Mouse (Mus musculus): ENCODE measurements around the gene Ier3.

The Ier3 gene

DNA sequence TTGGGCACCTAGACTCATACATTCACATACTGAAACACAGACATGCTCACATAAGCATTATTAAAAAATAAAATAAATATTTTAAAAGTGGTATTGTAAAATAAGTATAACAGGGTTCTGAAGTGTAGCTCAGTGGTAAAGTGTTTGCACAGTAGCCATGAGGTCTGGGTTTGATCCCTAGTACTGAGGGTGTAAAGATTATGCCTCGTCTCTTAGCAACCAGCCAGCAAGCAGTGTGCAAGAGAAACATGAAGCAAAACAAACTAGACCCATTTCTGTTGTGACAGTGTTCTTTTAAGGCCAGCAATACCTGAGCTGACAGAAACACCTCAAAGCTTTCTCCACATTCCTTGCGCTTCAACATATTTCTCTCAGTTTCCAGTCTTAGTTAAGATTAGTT is 20.6 kb upstream of the Ier3 start:
- POLR2A ChIA-PET, result interaction anchor here in 3 of 4 experiments (1.2 to 2.8 kb wide), 12 partner anchors 12 to 87 kb away, joined by 3 to 18 read pairs (median 4); partner anchors contain the start of genes Ier3 (in 2 of the 3) and Flot1 (in 1 of the 3)
- CTCF ChIA-PET, result interaction anchor here in 1 of 4 experiments (1.0 to 2.1 kb wide), 3 partner anchors 17 to 63 kb away, joined by 3 to 8 read pairs (median 4); no protein-coding TSS in a partner anchor

DNA sequence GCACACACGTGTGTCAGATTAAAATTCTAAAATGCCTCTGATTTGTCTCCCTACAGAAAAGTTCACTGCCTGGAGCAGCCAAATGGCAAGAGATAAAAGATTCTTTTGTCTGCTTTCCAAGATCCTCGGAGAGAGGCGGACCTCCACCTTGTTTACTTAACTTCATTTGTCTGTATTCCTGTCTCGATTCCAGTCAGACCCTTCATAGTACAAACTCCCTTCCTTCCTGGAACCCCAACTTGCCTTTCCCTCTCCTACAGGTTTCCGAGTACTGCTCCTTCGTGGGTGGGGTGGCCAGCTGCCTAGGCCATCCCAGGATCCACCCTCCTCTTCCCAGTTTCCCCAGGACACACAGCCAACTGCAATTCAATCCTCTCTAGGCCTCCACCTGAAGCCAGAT is 18.5 kb upstream of the Ier3 start:
- POLR2A ChIA-PET, result interaction anchor here in 3 of 4 experiments (1.1 to 4.7 kb wide), 7 partner anchors 10 to 116 kb away, joined by 3 to 28 read pairs (median 7); partner anchors contain the start of gene Ier3 (in 2 of the 3)
- CTCF ChIA-PET, result interaction anchor here in 3 of 4 experiments (1.1 to 1.5 kb wide), 3 partner anchors 21 to 39 kb away, joined by 3 to 4 read pairs (median 3); no protein-coding TSS in a partner anchor

GRCm38 (mm10) chr17:35803858-35804399 is 17.6 kb upstream of the Ier3 start:
- POLR2A ChIA-PET, result interaction anchor here in 3 of 4 experiments (0.6 to 12.6 kb wide), 20 partner anchors 8 to 339 kb away, joined by 3 to 148 read pairs (median 4); partner anchors contain the start of genes Ier3 (in 3 of the 3), Flot1 (in 2 of the 3) and Mdc1 (in 2 of the 3)
- CTCF ChIA-PET, result interaction anchor here (0.6 to 2.1 kb wide), 7 partner anchors 10 to 361 kb away, joined by 3 to 7 read pairs (median 3); no protein-coding TSS in a partner anchor

DNA sequence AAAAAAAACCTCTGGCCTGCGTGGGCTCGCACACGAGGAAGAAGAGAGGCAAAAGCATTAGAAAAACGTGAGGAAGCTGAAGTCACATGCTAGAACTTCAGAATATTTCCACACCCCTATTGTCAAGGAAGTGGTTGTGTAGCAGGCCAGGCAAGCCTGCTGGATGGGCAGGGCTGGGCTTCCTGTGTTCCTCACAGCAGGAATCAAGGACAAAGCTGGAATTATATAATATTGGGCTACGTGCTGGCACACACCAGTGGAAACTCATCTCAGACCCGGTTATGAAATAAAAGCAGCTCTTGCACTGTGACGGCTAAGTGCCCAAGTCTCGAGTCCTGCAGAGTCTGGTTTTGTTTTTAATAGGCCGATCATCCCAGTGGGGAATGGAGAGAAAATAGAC is 13.4 kb upstream of the Ier3 start:
- POLR2A ChIA-PET, result interaction anchor here in 3 of 4 experiments (0.6 to 12.6 kb wide), 14 partner anchors 8 to 325 kb away, joined by 3 to 148 read pairs (median 4); partner anchors contain the start of genes Ier3 (in 3 of the 3), Flot1 (in 2 of the 3), Mdc1 (in 1 of the 3) and Tubb5 (in 1 of the 3)

DNA sequence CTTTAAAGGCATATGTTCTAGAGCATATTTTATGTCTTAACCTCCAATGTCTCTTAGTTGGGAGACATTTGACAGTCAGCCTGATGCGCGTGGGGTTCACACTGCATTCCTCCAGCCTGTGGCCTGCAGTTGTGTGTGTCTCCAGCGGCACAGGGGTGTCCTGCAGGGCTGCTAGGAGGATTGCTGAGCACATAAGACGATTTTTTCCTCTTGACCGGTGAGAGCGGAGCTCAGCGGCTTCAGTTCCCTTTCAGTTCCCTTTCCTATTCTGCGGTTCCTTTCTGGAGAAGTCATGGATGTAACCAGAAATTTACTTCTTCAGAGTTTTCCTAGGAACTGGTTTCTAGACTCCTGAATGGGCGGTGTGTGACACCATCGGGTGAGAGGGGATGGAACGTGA is 12.1 kb upstream of the Ier3 start:
- POLR2A ChIA-PET, result interaction anchor here in 3 of 4 experiments (0.8 to 12.6 kb wide), 11 partner anchors 13 to 122 kb away, joined by 3 to 148 read pairs (median 3); partner anchors contain the start of genes Flot1 (in 2 of the 3) and Ier3 (in 2 of the 3)
- CTCF ChIA-PET, result interaction anchor here in 2 of 4 experiments (0.6 to 2.3 kb wide), 6 partner anchors 10 to 251 kb away, joined by 3 to 11 read pairs (median 3); no protein-coding TSS in a partner anchor

More for the DNA sequence above, 13.4 kb upstream of the Ier3 start:
- CTCF ChIA-PET, result interaction anchor here (1.1 to 2.3 kb wide), 6 partner anchors 22 to 71 kb away, joined by 3 to 11 read pairs (median 4); no protein-coding TSS in a partner anchor

GRCm38 (mm10) chr17:35810900-35811648 is 10.4 kb upstream of the Ier3 start:
- POLR2A ChIA-PET, result interaction anchor here in 3 of 4 experiments (0.6 to 12.6 kb wide), 11 partner anchors 7 to 129 kb away, joined by 3 to 148 read pairs (median 4); partner anchors contain the start of genes Flot1 (in 3 of the 3), Ier3 (in 3 of the 3), Nrm (in 1 of the 3) and Tubb5 (in 1 of the 3)

DNA sequence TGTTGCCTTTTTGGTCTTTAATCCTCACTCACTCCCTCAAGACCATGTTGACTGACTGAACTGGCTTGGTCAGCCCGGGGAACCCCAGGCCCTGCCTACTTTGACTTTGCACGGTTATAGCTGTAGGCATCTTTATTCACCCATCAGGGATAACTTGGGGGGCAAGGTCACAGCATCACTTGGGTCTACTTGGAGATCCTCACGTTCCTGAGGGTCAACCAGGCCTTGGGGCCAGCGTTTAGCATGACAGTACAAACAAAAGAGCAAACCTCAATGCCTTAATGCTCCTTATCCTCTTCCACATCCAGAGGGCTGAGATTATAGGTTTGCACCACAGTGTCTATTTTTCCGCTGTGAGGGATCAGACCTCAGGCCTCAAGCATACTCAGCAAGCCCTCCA is 9.2 kb upstream of the Ier3 start:
- CTCF ChIA-PET, result interaction anchor here (0.5 to 2.9 kb wide), 10 partner anchors 17 to 185 kb away, joined by 3 to 12 read pairs (median 4); partner anchors contain the start of gene Atat1 (in 1 of the 4)
- POLR2A ChIA-PET, result interaction anchor here (0.7 to 12.6 kb wide), 21 partner anchors 8 to 315 kb away, joined by 3 to 148 read pairs (median 6); partner anchors contain the start of genes Ier3 (in 4 of the 4), Flot1 (in 3 of the 4), Mdc1 (in 2 of the 4) and Mrps18b (in 1 of the 4)

More at GRCm38 (mm10) chr17:35810900-35811648, 10.4 kb upstream of the Ier3 start:
- CTCF ChIA-PET, result interaction anchor here in 2 of 4 experiments (1.2 to 2.1 kb wide), 3 partner anchors 63 to 75 kb away, joined by 3 to 5 read pairs (median 3); no protein-coding TSS in a partner anchor

- POLR2A ChIA-PET, result interaction anchor here (0.6 to 12.6 kb wide), 32 partner anchors 9 to 299 kb away, joined by 3 to 148 read pairs (median 4); partner anchors contain the start of genes Ier3 (in 4 of the 4), Flot1 (in 3 of the 4), Mdc1 (in 2 of the 4) and Ddr1 (in 1 of the 4)
- CTCF ChIA-PET, result interaction anchor here (0.5 to 2.9 kb wide), 9 partner anchors 17 to 184 kb away, joined by 3 to 12 read pairs (median 3); no protein-coding TSS in a partner anchor
These were observed 8.7 kb upstream of the Ier3 start for GRCm38 (mm10) chr17:35812736-35813135.

- POLR2A ChIA-PET, result interaction anchor here (0.6 to 12.6 kb wide), 33 partner anchors 8 to 299 kb away, joined by 3 to 148 read pairs (median 4); partner anchors contain the start of genes Ier3 (in 4 of the 4), Flot1 (in 3 of the 4), Mdc1 (in 2 of the 4) and Mrps18b (in 2 of the 4)
- CTCF ChIA-PET, result interaction anchor here (0.5 to 2.9 kb wide), 11 partner anchors 9 to 143 kb away, joined by 3 to 12 read pairs (median 3); no protein-coding TSS in a partner anchor
These were observed 8.2 kb upstream of the Ier3 start for GRCm38 (mm10) chr17:35813245-35813647.

DNA sequence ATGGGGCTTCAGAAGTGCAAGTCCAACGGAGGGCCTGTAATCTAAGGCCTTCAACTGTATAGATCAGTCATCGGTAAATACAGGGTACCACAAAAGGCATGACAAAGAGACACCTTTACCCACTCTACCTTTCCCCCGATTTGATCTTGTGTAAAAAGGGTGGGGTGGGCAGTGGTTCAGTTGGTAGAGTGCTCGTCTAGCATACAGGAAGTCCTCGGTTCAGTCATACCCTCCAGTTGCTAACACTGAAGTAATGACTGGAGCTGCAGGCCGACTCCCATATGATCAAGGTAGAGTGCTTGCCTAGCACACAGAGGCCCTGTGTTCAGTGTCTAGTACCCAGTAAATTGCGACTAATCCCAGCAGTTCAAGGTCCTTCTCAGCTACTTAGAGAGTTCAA is 7.8 kb upstream of the Ier3 start:
- ChIA-PET CTCF (interaction anchor here (0.5 to 2.9 kb wide), 9 partner anchors 10 to 229 kb away, joined by 3 to 12 read pairs (median 5); no protein-coding TSS in a partner anchor), POLR2A (interaction anchor here (0.7 to 12.6 kb wide), 28 partner anchors 8 to 299 kb away, joined by 3 to 148 read pairs (median 5); partner anchors contain the start of genes Ier3 (in 4 of the 4), Flot1 (in 3 of the 4), Mrps18b (in 2 of the 4) and Ddr1 (in 1 of the 4))

DNA sequence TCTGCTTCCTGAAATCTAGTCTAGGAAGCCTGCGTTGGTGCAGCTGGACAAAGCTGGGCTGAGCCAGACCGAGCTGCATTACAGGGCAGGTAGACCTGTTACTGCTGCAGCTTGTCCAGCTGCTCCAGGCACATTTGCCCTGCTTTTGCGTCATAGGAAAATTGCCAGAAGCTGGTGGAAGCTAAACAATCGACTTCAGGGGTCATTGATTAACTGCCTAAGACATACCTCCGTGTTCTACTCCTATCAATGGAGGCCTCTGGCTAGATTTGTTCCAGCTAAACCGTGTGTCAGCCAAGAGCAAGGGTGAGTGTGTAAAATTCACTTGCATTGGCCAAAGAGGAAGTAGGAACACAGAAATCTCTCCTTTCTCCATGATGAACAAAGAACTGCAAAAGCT is 6.8 kb upstream of the Ier3 start:
- POLR2A ChIA-PET, result interaction anchor here (0.6 to 12.6 kb wide), 18 partner anchors 7 to 294 kb away, joined by 3 to 148 read pairs (median 5); partner anchors contain the start of genes Flot1 (in 3 of the 4), Ier3 (in 3 of the 4), Mrps18b (in 1 of the 4) and Nrm (in 1 of the 4)
- CTCF ChIA-PET, result interaction anchor here in 3 of 4 experiments (0.6 to 2.9 kb wide), 6 partner anchors 9 to 230 kb away, joined by 3 to 12 read pairs (median 4); no protein-coding TSS in a partner anchor

- ChIA-PET CTCF (interaction anchor here (0.6 to 3.3 kb wide), 9 partner anchors 9 to 541 kb away, joined by 3 to 13 read pairs (median 3); no protein-coding TSS in a partner anchor), POLR2A (interaction anchor here in 3 of 4 experiments (0.5 to 12.6 kb wide), 22 partner anchors 6 to 245 kb away, joined by 3 to 246 read pairs (median 4); partner anchors contain the start of genes Flot1 (in 2 of the 3), Ier3 (in 2 of the 3), Tubb5 (in 2 of the 3) and Mdc1 (in 1 of the 3))
These were observed 5.6 kb upstream of the Ier3 start for GRCm38 (mm10) chr17:35815836-35816235.

- ChIA-PET CTCF (interaction anchor here (0.6 to 3.3 kb wide), 13 partner anchors 15 to 542 kb away, joined by 3 to 13 read pairs (median 3); partner anchors contain the start of gene 2300002M23Rik (in 1 of the 4)), POLR2A (interaction anchor here in 3 of 4 experiments (0.6 to 11.2 kb wide), 21 partner anchors 9 to 244 kb away, joined by 3 to 246 read pairs (median 5); partner anchors contain the start of genes Tubb5 (in 2 of the 3), Dhx16 (in 1 of the 3) and Mdc1 (in 1 of the 3))
These were observed 4.8 kb upstream of the Ier3 start for GRCm38 (mm10) chr17:35816686-35817085.

GRCm38 (mm10) chr17:35817226-35817625 is 4.3 kb upstream of the Ier3 start:
- ChIA-PET POLR2A (interaction anchor here in 2 of 4 experiments (1.0 to 11.2 kb wide), 14 partner anchors 11 to 101 kb away, joined by 3 to 246 read pairs (median 6); partner anchors contain the start of genes Tubb5 (in 2 of the 2), Dhx16 (in 1 of the 2) and Mdc1 (in 1 of the 2)), CTCF (interaction anchor here in 3 of 4 experiments (0.6 to 3.3 kb wide), 11 partner anchors 15 to 250 kb away, joined by 3 to 13 read pairs (median 4); partner anchors contain the start of gene 2300002M23Rik (in 1 of the 3))

DNA sequence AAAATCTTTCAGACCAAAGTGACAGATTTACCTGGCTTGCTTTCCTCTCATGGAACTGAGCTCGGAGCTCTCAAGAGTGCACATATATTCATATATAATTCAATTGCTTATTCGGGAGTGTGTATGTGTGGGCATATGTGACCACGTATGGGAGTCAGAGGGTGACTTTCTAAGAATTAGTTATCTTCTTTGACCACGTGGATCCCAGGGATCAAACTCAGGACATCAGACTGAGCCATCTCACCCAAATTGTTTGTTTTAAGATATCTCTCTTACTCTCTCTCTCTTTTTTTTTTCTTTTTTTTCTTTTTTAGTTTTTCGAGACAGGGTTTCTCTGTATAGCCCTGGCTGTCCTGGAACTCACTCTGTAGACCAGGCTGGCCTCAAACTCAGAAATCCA is 1.4 kb upstream of the Ier3 start:
- ChIA-PET POLR2A (interaction anchor here in 3 of 4 experiments (1.1 to 11.2 kb wide), 13 partner anchors 9 to 174 kb away, joined by 3 to 246 read pairs (median 15); partner anchors contain the start of genes Tubb5 (in 2 of the 3), Mdc1 (in 1 of the 3) and Nrm (in 1 of the 3)), CTCF (interaction anchor here in 1 of 4 experiments (1.0 kb wide), 1 partner anchor 81 kb away, joined by 3 read pairs; no protein-coding TSS in a partner anchor)

GRCm38 (mm10) chr17:35822564-35822963 is 1.1 kb downstream of the Ier3 start:
- ChIA-PET CTCF (interaction anchor here (0.5 to 2.4 kb wide), 15 partner anchors 11 to 322 kb away, joined by 3 to 10 read pairs (median 4); partner anchors contain the start of gene Tubb5 (in 1 of the 4)), POLR2A (interaction anchor here (0.6 to 11.2 kb wide), 61 partner anchors 9 to 1176 kb away, joined by 3 to 246 read pairs (median 6); partner anchors contain the start of genes Mdc1 (in 3 of the 4), Tubb5 (in 3 of the 4), Mrps18b (in 2 of the 4) and Nrm (in 2 of the 4))
